Mouse (Mus musculus) CH12.LX (cell line): ENCODE data around the gene Mroh2a. TPM values are rescaled to one million over a fixed set of nuclear protein-coding genes. Genes with fewer than 3 reads are reported as not detected.

Experiments used
- DNase-seq: peaks from one replicate; pipeline ENCODE4 v3.0.0-alpha.2; 2013; ENCODE audit errors: extremely low read depth
- H3K27ac ChIP-seq: 2 replicates; pipeline ENCODE4 v1.5.1; 2012; ENCODE audit warnings: low read depth, mild to moderate bottlenecking, control low read depth, moderate library complexity; ENCODE audit not compliant: insufficient read depth
- H3K27me3 ChIP-seq: replicated peaks from 2 replicates; pipeline ENCODE3; 2012; ENCODE audit warnings: inconsistent platforms
- H3K36me3 ChIP-seq, 2 experiments: replicated peaks in 1 of 2; 2 replicates each; pipeline versions ENCODE3 to v1.6.1; 2012; ENCODE audit warnings: inconsistent platforms in 1 of 2, low read length in 1 of 2, mild to moderate bottlenecking in 1 of 2, mixed read lengths in 1 of 2, moderate library complexity in 1 of 2; ENCODE audit not compliant: control insufficient read depth in 1 of 2, insufficient read depth in 1 of 2
- H3K4me1 ChIP-seq, 2 experiments: 2 replicates each; pipeline ENCODE4 v1.6.1; 2012; ENCODE audit warnings: inconsistent platforms in 1 of 2, moderate library complexity in 1 of 2; ENCODE audit not compliant: insufficient read depth in 2 of 2, control insufficient read depth in 1 of 2
- H3K4me2 ChIP-seq: 2 replicates; pipeline ENCODE4 v1.6.1; 2012; ENCODE audit warnings: low read depth, mild to moderate bottlenecking, control low read depth; ENCODE audit not compliant: poor library complexity, insufficient read depth, severe bottlenecking
- H3K4me3 ChIP-seq, 3 experiments: fragments of 150-350 bp in 1 of 3; sonication (generic) in 1 of 3; replicated peaks in 1 of 3; 2 replicates each; pipeline versions ENCODE3 to v1.5.1; 2011 to 2012; ENCODE audit warnings: low read depth in 2 of 3, low read length in 2 of 3, mild to moderate bottlenecking in 2 of 3, moderate library complexity in 2 of 3, control low read depth in 1 of 3, improper control_type of control experiment in 1 of 3, inconsistent platforms in 1 of 3, mixed read lengths in 1 of 3; ENCODE audit not compliant: poor library complexity in 1 of 3
- H3K79me2 ChIP-seq: replicated peaks from 2 replicates; pipeline ENCODE4 v1.6.1; 2012; ENCODE audit warnings: mild to moderate bottlenecking, moderate library complexity; ENCODE audit not compliant: control insufficient read depth, poor library complexity, insufficient read depth, severe bottlenecking; ENCODE audit errors: extremely low read depth
- H3K9ac ChIP-seq: 2 replicates; pipeline ENCODE4 v1.6.1; 2012; ENCODE audit warnings: low read depth, mild to moderate bottlenecking, control low read depth, moderate library complexity; ENCODE audit not compliant: insufficient read depth
- H3K9me3 ChIP-seq: replicated peaks from 2 replicates; pipeline ENCODE3; 2012; ENCODE audit warnings: low read length, inconsistent platforms, mixed read lengths
- CHD2 ChIP-seq: IDR thresholded peaks from 2 replicates; pipeline ENCODE4 v1.6.1; 2011; ENCODE audit warnings: low read length, improper control_type of control experiment
- JUND ChIP-seq: conservative IDR thresholded peaks from 2 replicates; pipeline ENCODE4 v1.6.1; 2011; ENCODE audit warnings: low read depth, low read length, improper control_type of control experiment
- KAT2A ChIP-seq: IDR thresholded peaks from 2 replicates; pipeline ENCODE4 v1.6.1; 2012; ENCODE audit warnings: low read length, improper control_type of control experiment, inconsistent platforms; ENCODE audit not compliant: insufficient replicate concordance
- MAZ ChIP-seq: IDR thresholded peaks from 2 replicates; pipeline ENCODE4 v1.6.1; 2012; ENCODE audit warnings: low read depth, mild to moderate bottlenecking, inconsistent platforms, low read length, improper control_type of control experiment, moderate library complexity
- POLR2A ChIP-seq: IDR thresholded peaks from 2 replicates; pipeline ENCODE4 v1.6.1; 2011; ENCODE audit warnings: low read depth, mild to moderate bottlenecking, improper control_type of control experiment, low read length
- POLR2AphosphoS2 ChIP-seq: IDR thresholded peaks from 2 replicates; pipeline ENCODE4 v1.6.1; 2011; ENCODE audit warnings: low read depth, low read length, improper control_type of control experiment
- SIN3A ChIP-seq: IDR thresholded peaks from 2 replicates; pipeline ENCODE4 v1.6.1; 2012; ENCODE audit warnings: low read length, improper control_type of control experiment, inconsistent platforms
- SMC3 ChIP-seq: IDR thresholded peaks from 2 replicates; pipeline ENCODE4 v1.6.1; 2011; ENCODE audit warnings: low read depth, low read length, improper control_type of control experiment
- UBTF ChIP-seq: IDR thresholded peaks from 2 replicates; pipeline ENCODE4 v1.6.1; 2012; ENCODE audit warnings: low read depth, mild to moderate bottlenecking, inconsistent platforms, low read length, improper control_type of control experiment, moderate library complexity
- USF1 ChIP-seq: IDR thresholded peaks from 2 replicates; pipeline ENCODE4 v1.6.1; 2014; ENCODE audit warnings: low read depth, mild to moderate bottlenecking, inconsistent platforms, low read length, improper control_type of control experiment
- ZKSCAN1 ChIP-seq: IDR thresholded peaks from 2 replicates; pipeline ENCODE4 v1.6.1; 2012; ENCODE audit warnings: low read depth, inconsistent platforms, low read length, improper control_type of control experiment, borderline replicate concordance
- ZMIZ1 ChIP-seq: IDR thresholded peaks from 2 replicates; pipeline ENCODE4 v1.6.1; 2012; ENCODE audit warnings: low read depth, mild to moderate bottlenecking, inconsistent platforms, low read length, improper control_type of control experiment
- dilution Hi-C: fragments of 300-500 bp; cut with MboI; formaldehyde crosslinking; loops from 2 replicates; pipeline ENCODE4 v1.14.3; 2020; ENCODE audit warnings: low sequenced_read_pairs; ENCODE audit not compliant: extremely low pct_unique_long_range_greater_than_20kb, extremely low pct_ligation_motif_present
- in situ Hi-C: fragments of 300-500 bp; cut with MboI; formaldehyde crosslinking; loops from 3 replicates; pipeline ENCODE4 v1.14.3; 2019; ENCODE audit warnings: low sequenced_read_pairs, low pct_ligation_motif_present, low pct_unique_long_range_greater_than_20kb, mixed read lengths
- polyA plus RNA-seq: library from polyadenylated mRNA; unstranded; fragments of >175 nt; gene quantifications from 2 replicates; pipeline ENCODE4 v1.2.1, GENCODE M21; 2012; ENCODE audit warnings: low read depth; ENCODE audit not compliant: insufficient read length
- total RNA-seq, 2 experiments: library from RNA; depleted of rRNA; stranded (reverse); fragments of 300-350 nt in 1 of 2; fragments of >200 nt in 1 of 2; gene quantifications; 2 replicates each; pipeline ENCODE4 v1.2.3; 2012 to 2014

Gene Mroh2a
- total and polyA plus RNA-seq, 3 experiments, result 0.17 to 1.0 TPM; not detected in 1

DNA sequence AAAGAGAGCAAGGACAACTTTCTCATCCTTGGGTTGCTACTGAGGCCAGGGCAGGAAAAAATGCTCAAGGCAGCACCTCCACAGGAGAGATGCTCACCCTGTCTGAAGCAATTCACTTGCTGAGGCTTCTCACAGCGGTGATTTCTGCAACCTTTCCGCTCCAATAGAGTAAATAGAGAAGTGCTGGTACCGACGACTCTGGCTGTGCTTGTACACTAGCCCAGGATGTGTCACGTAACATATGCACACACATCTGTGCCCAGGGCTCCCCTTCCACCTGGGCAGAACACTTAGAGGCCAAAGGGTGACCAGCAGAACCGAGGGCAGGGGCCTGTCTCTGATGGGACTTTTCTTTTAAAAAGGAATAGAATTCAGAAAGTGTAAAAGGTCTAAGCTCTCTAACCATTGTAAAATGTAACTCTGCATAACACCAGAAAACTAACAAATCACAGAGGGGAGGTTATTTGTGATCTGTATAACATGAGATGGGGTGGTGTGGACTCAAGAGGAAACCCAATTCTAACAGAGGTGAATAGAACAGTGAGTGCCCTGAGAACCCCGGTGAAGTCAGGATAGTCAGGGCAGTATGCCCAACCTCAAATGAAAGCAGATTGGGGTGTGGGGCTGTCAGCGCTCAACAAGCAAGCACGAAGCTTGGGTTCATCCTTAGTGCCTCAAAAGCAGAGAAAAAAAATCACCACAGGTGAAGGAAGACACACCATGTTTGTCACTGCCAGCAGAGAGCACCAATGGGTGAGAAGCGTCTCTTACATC lies 34.0 kb downstream of the Mroh2a start:
- peaks cover 29% of the 10 kb centered on the region for H3K9me3 ChIP-seq
- H3K36me3 ChIP-seq, result peaks cover 32 to 60% of the 10 kb centered on the region in 2 experiments
- dilution Hi-C loops, result no loop called here
- H3K79me2 ChIP-seq, result no peaks in the 10 kb centered on the region
- TF ChIP-seq CHD2, result no peak
- no peak for TF ChIP-seq MAZ
- peak; percentile 3; the same call in 1 of the 2 replicates for TF ChIP-seq POLR2A
- TF ChIP-seq ZMIZ1, result 0 out of 2 replicates have a peak, but pooled peaks have one; percentile 64
- no peaks in the 10 kb centered on the region for H3K27me3 ChIP-seq
- H3K4me2 ChIP-seq, result no peak overlapping the region
- in situ Hi-C loops, result no loop called here
- no peak overlapping the region for H3K27ac ChIP-seq
- DNase-seq, result no peak
- H3K4me1 ChIP-seq, result peaks cover 2 to 29% of the 10 kb centered on the region in 2 experiments; a peak in 3 of 4 replicates
- H3K9ac ChIP-seq, result no peak overlapping the region
- H3K4me3 ChIP-seq, result no peak overlapping the region

DNA sequence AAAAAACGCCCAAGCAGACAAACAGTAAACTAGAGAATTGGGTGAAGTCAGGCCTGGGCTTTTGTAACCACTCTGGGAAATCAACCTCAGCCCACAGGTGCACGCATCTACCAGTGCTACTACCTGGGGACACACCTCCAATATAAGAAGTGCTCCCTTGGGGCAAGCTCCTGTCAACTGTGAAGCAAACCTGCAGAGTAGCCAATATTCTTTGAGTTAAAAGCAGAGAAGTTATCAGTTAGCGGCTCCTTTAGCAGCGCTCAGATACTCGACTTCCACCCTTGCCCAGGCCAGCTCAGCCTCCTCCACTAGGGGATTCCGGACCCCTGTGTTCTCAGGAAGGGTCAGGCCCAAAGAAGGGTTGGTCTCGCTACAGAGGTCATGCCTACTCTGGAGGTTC lies 34.9 kb downstream of the Mroh2a start:
- peaks cover 2 to 29% of the 10 kb centered on the region in 2 experiments; a peak in 3 of 4 replicates for H3K4me1 ChIP-seq
- no peak overlapping the region for H3K27ac ChIP-seq
- no peak overlapping the region for H3K4me2 ChIP-seq
- H3K36me3 ChIP-seq, result peaks cover 40 to 69% of the 10 kb centered on the region in 2 experiments
- TF ChIP-seq KAT2A (0 out of 2 replicates have a peak, but pooled peaks have one; percentile 22), JUND (no peak), CHD2 (0 out of 2 replicates have a peak, but pooled peaks have one; percentile 23), UBTF (no peak), ZKSCAN1 (no peak), ZMIZ1 (peak; percentile 74), SIN3A (0 out of 2 replicates have a peak, but pooled peaks have one; percentile 22)
- TF ChIP-seq, all 38 proteins: peak for 4
- no peak overlapping the region for H3K9ac ChIP-seq
- DNase-seq, result no peak
- in situ Hi-C loops (no loop called here), dilution Hi-C loops (no loop called here)
- no peak overlapping the region for H3K4me3 ChIP-seq
- no peaks in the 10 kb centered on the region for H3K79me2 ChIP-seq
- peaks cover 23% of the 10 kb centered on the region for H3K9me3 ChIP-seq
- no peaks in the 10 kb centered on the region for H3K27me3 ChIP-seq

DNA sequence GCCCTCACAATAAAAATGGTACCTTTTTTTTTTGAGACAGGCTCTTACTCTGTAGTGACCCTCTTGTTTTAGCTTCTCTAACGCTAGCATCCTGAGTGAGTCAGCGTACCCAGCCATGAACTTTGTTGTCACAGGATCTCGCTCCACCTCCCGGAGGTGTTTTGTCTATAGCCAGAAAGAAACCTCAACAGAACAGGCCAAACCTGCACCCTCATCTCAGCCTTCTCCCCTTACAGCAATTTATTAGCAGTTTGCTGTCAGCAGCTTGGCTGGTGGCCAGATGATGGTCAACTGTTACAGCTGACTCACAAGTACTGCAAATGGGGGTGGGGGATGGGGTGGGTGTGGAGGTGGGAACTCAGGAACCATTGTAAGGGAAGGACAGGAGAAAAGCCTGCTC lies 35.5 kb downstream of the Mroh2a start:
- Histone ChIP-seq H3K27me3 (no peaks in the 10 kb centered on the region), H3K4me2 (no peak overlapping the region), H3K4me1 (peaks cover 2 to 29% of the 10 kb centered on the region in 2 experiments; a peak in 3 of 4 replicates), H3K9me3 (peaks cover 20% of the 10 kb centered on the region), H3K9ac (no peak overlapping the region), H3K27ac (no peak overlapping the region), H3K36me3 (peaks cover 44 to 75% of the 10 kb centered on the region in 2 experiments), H3K79me2 (no peaks in the 10 kb centered on the region), H3K4me3 (no peak overlapping the region)
- in situ Hi-C loops (no loop called here), dilution Hi-C loops (no loop called here)
- TF ChIP-seq CHD2 (0 out of 2 replicates have a peak, but pooled peaks have one; percentile 20), POLR2AphosphoS2 (peak; percentile 73; the same call in 1 of the 2 replicates), USF1 (no peak), SMC3 (no peak), KAT2A (0 out of 2 replicates have a peak, but pooled peaks have one; percentile 14), POLR2A (peak; percentile 17)
- DNase-seq, result no peak
